Mouse (Mus musculus) urinary bladder, adult 18-20 months (tissue): ENCODE data around the gene Zfp715.
A peak's percentile ranks its signal among the peaks of the same experiment; 100 is the strongest.
"Not testable (repeated sequence)": the region's sequence is repeated elsewhere in the genome, so short reads cannot be mapped to it uniquely, and the experiment has no call there.

ENCODE experiments used
- DNase-seq, 2 experiments: peaks; one replicate each; pipeline ENCODE4 v3.0.0; 2022; ENCODE audit warnings: low spot score in 2 of 2, mixed read lengths in 2 of 2

The Zfp715 gene

GRCm38 (mm10) chr7:43313013-43313428 lies at the start of gene Zfp715:
Gene Zfp715 (minus strand): TSS chr7:43313294.
- peak; percentile 80 to 82 for DNase-seq

- no peak for DNase-seq
These were observed 48.9 kb upstream of the Zfp715 start for GRCm38 (mm10) chr7:43362021-43362420.

GRCm38 (mm10) chr7:43361442-43361841 lies 48.3 kb upstream of the Zfp715 start:
- DNase-seq = no peak

- no peak for DNase-seq
These were observed 45.5 kb upstream of the Zfp715 start for GRCm38 (mm10) chr7:43358556-43358955.

- no peak for DNase-seq
These were observed 42.1 kb upstream of the Zfp715 start for GRCm38 (mm10) chr7:43354893-43355835.

GRCm38 (mm10) chr7:43353758-43354157 lies 40.7 kb upstream of the Zfp715 start:
- DNase-seq = no peak

- DNase-seq = no peak
These were observed 40.0 kb upstream of the Zfp715 start for GRCm38 (mm10) chr7:43353118-43353517.

- no peak for DNase-seq
These were observed 38.1 kb upstream of the Zfp715 start, which contains the start of gene Siglecf for GRCm38 (mm10) chr7:43351154-43351553. Gene Siglecf (plus strand): TSS chr7:43351341.

GRCm38 (mm10) chr7:43349623-43350022 lies 36.5 kb upstream of the Zfp715 start:
- not testable (repeated sequence) for DNase-seq

- DNase-seq = no peak
These were observed 33.5 kb upstream of the Zfp715 start for GRCm38 (mm10) chr7:43346571-43346970.

GRCm38 (mm10) chr7:43346148-43346547 lies 33.1 kb upstream of the Zfp715 start:
- DNase-seq = no peak

GRCm38 (mm10) chr7:43344491-43344890 lies 31.4 kb upstream of the Zfp715 start:
- no peak for DNase-seq

GRCm38 (mm10) chr7:43344020-43344419 lies 30.9 kb upstream of the Zfp715 start:
- no peak for DNase-seq

- no peak for DNase-seq
These were observed 30.1 kb upstream of the Zfp715 start for GRCm38 (mm10) chr7:43343191-43343590.

GRCm38 (mm10) chr7:43340771-43341170 lies 27.7 kb upstream of the Zfp715 start:
- DNase-seq = no peak

GRCm38 (mm10) chr7:43333899-43334298 lies 20.8 kb upstream of the Zfp715 start:
- no peak for DNase-seq

GRCm38 (mm10) chr7:43333203-43333602 lies 20.1 kb upstream of the Zfp715 start:
- DNase-seq = no peak

GRCm38 (mm10) chr7:43328101-43328500 lies 15.0 kb upstream of the Zfp715 start:
- no peak for DNase-seq

GRCm38 (mm10) chr7:43326223-43326780 lies 13.2 kb upstream of the Zfp715 start:
- no peak for DNase-seq

GRCm38 (mm10) chr7:43312386-43313012 lies 595 bp downstream of the Zfp715 start:
- DNase-seq = no peak

GRCm38 (mm10) chr7:43311632-43312031 lies 1.5 kb downstream of the Zfp715 start:
- no peak for DNase-seq

GRCm38 (mm10) chr7:43309069-43309468 lies 4.0 kb downstream of the Zfp715 start:
- no peak for DNase-seq
